Mouse (Mus musculus) liver, embryonic 14.5 days (tissue): ENCODE data around the gene Eya2.

Experiments
- CTCF ChIP-seq: IDR thresholded peaks from 2 replicates; pipeline ENCODE4 v1.5.1; 2016; ENCODE audit warnings: antibody characterized with exemption, low read depth, control low read depth
- EP300 ChIP-seq: IDR thresholded peaks from 2 replicates; pipeline ENCODE4 v1.6.1; 2016; ENCODE audit warnings: antibody characterized with exemption, low read depth

DNA sequence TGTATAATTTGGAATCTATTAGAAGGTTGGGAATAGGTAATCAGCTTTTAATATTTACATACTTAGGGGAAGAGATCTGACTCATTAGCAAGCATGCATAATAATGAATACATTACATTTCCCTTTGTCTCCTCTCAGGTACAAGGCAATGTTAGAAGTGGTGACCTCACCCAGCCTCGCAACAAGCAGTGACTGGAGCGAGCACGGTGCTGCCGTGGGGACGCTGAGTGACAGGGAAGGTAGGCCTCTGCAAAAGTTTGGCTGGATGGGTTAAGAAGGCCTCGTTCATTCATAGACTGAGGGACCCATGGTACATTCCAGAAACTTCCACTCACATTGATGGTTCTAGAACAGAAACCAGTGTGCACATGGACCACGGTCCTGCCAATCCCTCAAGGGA lies 69.8 kb downstream of the Eya2 start:
- TF ChIP-seq CTCF (no peak), EP300 (no peak)
